Mouse (Mus musculus) left cerebral cortex, postnatal 10 days (tissue): ENCODE measurements at regions not wholly inside any gene's neighbourhood (a gene's known extent, or its start where the extent isn't known, plus 50 kb on each side); places are given as distances from the start of the nearest gene placed in this dataset.

Experiments
- DNase-seq, 2 experiments: peaks; one replicate each; pipeline ENCODE4 v3.0.0; 2021 to 2022; ENCODE audit warnings: low spot score in 2 of 2, mixed read lengths in 1 of 2; ENCODE audit errors: extremely low spot score in 1 of 2
- intact Hi-C: fragments of 180-260 bp; cut with DNase I; formaldehyde crosslinking; loops from one replicate; pipeline ENCODE4 v1.15.1; 2025

DNA sequence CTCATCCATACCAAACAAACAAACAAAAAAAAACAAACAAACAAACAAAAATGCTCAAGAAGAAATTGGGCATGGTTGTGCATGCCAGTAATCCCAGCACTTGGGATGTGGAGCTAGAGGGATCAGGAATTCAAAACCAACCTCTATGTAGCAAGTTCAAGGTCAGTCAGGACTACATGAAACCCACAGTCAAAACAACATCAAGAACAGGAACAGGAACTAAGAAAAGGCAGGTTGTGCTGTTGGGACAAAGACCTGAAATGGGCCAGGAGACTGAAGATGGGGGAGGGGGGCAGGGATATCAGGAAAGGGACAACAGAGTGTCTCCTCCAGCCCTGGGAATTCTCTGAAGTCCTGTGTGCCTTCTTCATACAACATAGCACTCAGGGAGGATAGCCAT lies 87.8 kb upstream of the Rbpj start:
- DNase-seq = no peak
- intact Hi-C loops = no loop called here

GRCm38 (mm10) chr5:53378599-53378998 lies 87.4 kb upstream of the Rbpj start:
- DNase-seq = no peak
- intact Hi-C loops = no loop called here

GRCm38 (mm10) chr5:53379612-53380011 lies 86.3 kb upstream of the Rbpj start:
- DNase-seq = no peak
- intact Hi-C loops = no loop called here

- intact Hi-C loops = no loop called here
- DNase-seq = no peak
Observed at GRCm38 (mm10) chr5:53380203-53380602, 85.7 kb upstream of the Rbpj start.

- no peak for DNase-seq
- intact Hi-C loops = no loop called here
Observed at GRCm38 (mm10) chr5:53381492-53382199, 84.3 kb upstream of the Rbpj start.

DNA sequence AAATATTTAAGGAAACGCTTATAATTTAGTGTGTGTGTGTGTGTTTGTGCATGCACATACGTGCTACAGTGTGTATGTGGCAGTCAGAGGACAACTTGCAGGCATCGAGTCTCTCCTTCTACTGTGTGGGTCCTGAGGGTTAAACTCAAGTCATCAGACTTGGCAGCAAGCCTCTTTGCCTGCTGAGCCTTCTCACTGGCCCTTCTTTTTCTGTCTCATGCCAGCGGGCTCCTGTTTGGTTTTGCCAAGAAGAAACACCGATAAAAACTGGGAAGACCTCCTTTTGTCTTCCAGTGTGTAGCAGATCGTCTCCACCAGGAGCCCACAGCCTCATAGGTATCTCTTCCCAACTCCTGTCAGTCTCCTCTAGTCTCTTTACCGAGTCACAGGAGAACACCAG lies 81.9 kb upstream of the Rbpj start:
- no peak for DNase-seq
- intact Hi-C loops = no loop called here

DNA sequence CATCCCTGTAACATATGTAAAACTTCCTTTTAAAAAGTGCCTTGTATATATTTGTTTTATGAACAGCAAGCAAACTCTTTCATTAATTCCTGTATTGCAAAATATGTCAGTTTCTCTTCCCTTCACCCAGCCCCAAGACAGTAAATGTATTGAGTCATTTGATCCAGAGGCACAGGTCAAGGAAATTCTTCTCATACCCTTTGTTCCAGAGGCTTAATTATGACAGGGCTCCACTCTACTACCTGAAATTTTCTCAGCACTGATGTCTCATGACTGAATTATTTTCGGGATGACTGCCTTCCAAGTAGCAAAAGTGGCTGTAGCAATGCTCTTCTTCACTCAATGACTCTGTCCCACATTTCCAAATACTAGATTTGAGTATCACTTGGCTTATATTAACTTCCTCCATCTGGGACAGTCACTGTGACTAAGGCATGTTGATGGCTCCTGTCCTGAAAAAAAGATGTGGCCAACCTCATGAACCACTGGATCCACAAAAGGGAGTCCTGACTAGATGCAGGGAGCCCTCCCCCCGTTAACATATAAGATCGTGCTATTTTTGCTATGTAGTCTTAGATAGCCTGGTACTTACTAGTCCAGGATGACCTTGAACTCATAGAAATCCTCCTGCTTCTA lies 80.3 kb upstream of the Rbpj start:
- DNase-seq = no peak
- intact Hi-C loops = no loop called here

- no peak for DNase-seq
- intact Hi-C loops = no loop called here
Observed at GRCm38 (mm10) chr5:53393571-53393970, 72.4 kb upstream of the Rbpj start.

DNA sequence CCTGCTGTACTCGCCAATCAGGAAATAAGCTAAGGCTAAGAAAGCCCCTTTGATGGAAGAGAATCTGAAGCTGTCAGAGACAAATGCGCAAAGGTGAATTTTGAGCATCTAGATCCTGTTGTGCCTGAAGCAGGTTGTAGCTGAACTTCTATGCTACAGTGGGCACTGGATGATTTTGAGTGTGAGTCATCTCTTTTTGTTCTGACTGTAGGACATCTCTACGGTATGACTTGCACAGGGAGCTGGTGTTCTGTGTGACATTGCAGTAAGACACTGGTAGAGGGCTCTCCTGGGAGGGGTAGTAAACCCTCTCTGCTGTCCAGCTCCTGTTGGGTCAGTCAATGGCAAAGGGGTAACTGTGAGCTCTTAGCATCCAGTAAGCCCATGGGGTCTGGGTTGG lies 71.4 kb upstream of the Rbpj start:
- intact Hi-C loops = no loop called here
- no peak for DNase-seq

- intact Hi-C loops = no loop called here
- no peak for DNase-seq
Observed at GRCm38 (mm10) chr5:53398428-53399058, 67.4 kb upstream of the Rbpj start.

GRCm38 (mm10) chr5:53401093-53401492 lies 64.9 kb upstream of the Rbpj start:
- DNase-seq = peak in 1 of 2 experiments; percentile 36

GRCm38 (mm10) chr5:53402022-53402421 lies 63.9 kb upstream of the Rbpj start:
- intact Hi-C loops = no loop called here

More at GRCm38 (mm10) chr5:53401093-53401492, 64.9 kb upstream of the Rbpj start:
- intact Hi-C loops = no loop called here

DNA sequence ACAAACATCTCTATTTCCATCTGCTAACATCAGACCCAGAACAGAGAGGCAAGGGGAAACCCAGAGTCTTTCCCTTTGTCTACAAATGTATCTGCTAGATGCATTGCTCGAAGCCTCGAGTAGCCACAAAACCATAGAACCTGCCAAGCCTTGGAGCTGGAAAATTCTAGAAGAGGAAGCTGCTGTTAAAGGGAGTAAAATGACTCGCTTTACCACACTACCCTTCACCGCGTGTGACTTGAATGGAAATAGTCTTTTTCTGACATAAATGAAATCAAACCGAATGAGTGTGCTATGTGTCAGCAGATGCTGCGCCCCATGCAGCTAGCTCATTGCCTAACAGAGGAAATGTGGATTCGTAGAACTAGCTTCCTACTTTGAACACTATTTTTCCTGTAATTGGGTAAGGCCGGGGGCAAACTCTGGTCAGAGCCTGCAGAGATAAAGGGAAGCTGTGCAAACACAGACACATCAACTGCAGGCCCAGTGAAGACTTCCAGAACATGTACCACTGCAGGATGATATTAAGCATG lies 63.3 kb upstream of the Rbpj start:
- no peak for DNase-seq
- intact Hi-C loops = no loop called here

More at GRCm38 (mm10) chr5:53402022-53402421, 63.9 kb upstream of the Rbpj start:
- no peak for DNase-seq

DNA sequence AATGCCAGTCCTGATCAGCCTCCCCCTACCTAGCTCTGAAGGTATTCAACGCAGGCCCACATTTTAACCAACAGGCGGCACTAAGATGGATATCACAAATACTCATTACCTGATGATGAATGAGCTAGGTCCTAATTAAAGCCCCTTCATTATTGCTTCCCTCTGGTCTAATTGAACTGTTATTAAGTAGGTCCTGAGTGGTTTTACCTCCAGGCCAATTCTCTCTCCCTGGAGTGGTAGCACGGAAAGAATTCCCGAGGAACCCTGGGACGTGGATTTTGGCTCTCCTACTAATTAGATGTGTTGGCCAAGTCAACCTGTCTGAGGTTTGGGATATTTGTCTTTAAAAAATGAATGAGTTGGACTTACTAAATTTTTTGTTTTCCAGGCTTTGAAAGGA lies 60.0 kb upstream of the Rbpj start:
- DNase-seq = no peak
- intact Hi-C loops = no loop called here

- intact Hi-C loops = no loop called here
Observed at GRCm38 (mm10) chr5:53407646-53408045, 58.3 kb upstream of the Rbpj start.

DNA sequence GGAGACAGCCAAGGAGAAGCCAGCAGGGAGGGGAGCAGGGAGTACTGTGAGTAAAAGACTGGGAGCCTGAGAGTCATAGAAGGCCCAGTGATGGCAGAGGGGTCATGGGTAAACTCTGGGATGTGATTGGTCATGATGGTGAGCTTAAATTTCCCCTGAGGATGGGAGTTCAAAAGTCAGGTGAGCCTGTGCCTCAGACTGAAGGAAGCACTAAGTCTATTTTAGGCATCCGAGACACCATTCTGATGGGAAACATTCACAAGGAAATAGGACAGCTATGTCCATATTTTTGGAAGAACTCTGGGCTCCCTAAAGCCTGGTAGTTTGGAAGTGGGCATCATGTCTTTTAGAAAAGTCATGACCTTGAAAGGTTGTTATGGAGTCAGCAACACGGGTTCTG lies 57.7 kb upstream of the Rbpj start:
- intact Hi-C loops = no loop called here
- DNase-seq = no peak

More at GRCm38 (mm10) chr5:53407646-53408045, 58.3 kb upstream of the Rbpj start:
- no peak for DNase-seq

DNA sequence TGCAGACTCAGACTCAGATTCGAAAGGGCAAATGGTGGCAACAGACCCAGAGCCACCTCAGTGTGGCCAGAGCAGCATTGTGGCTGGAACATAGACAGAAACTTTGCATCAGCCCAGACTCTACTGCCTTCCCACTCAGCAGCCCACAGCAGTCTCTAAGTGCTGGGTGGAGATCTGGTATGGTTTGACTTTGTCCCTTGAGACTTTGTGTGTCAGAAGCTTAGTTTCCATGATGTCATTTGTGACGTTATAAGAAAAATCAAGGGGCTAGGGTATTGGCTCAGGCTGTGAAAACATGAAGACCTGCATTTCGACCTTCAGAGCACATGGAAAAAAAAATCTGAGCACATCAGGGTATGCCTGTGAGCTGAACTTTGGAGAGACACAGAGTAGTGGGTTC lies 56.2 kb upstream of the Rbpj start:
- intact Hi-C loops = no loop called here

DNA sequence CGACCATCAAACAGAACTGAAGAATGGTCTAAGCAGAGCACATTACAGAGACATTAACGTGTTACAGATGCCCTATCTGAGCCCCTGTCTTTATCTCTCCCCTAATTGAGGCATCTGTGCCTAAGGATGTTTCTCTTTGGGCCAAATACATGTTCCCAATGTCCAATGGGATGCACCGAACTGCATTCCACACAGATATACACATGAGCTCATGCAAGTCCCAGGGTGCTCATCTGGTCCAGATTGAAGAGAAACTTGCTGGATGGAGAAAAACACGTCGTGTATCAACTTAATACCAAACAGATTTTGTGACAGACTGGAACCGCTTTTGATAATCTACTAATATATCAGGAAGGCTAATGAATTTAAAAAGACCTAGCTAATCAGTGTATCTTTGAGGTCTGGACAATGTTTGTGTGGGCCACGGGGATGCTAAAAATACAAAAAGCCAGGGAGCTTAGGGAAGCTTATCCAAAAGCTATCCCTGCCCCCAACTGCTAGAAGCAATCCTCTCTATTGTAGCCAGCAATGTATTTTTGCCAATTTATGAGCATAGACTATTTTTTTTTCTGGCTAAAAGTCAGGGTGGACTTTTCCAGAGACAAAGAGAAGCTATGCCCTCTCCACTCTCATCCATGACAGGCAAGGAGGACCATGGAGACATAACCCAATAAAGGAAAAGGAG lies 53.4 kb upstream of the Rbpj start:
- intact Hi-C loops = no loop called here

More for the DNA sequence above, 56.2 kb upstream of the Rbpj start:
- no peak for DNase-seq

DNA sequence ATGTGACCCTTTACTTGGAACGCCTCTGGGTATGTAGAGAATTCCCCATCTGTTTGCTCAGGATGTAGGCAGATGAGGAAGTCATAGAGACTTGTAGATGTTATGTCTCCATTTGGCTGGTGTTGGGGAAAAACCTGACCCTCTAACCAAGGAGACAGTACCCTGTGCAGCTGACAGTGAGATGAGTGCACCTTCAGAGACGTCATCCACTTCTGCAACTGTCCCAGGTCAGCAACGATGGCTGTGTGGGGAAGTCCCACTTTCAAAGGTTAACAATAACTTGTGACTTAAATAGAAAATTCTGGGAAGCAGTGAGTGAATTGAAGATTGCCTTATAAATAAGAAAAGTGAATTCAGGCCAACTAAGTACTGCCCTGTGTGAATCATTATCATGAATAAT lies 52.3 kb upstream of the Rbpj start:
- intact Hi-C loops = no loop called here
- no peak for DNase-seq

More for the DNA sequence above, 53.4 kb upstream of the Rbpj start:
- no peak for DNase-seq
